ENCODE assay signal across 10 mouse cellular contexts in the genomic region with DNA sequence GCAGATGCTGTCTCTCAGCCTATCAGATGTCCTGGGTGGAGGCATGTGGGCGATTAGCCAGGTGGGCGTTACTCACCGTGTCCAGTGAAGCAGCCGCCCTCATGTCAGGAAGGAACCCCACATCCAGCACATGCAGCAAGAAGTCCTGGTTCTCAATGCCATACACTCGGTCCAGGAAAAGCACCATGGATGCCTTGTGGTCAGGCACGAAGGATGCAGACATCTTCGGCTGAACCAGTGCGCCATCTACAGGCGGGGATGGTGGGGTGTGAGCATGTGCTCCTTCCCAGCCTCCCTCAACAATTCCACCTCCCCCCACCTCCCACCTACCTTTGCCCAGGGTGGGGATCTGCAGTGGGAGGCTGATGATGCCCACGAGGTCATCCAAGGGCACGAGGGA. TPM values are rescaled to one million over a fixed set of nuclear protein-coding genes. Genes with fewer than 3 reads are reported as not detected.
DNase-seq lines count a peak whose midpoint lies in the region; ATAC-seq and TF ChIP-seq lines count a peak whose summit lies in the region.
"Had no signal": no experiment of that assay in that cellular context is flagged by ENCODE, and none has a peak within 500 bp of the region (broad histone marks: within the 10 kb centered on the region; RNA-seq: fewer than 3 reads in every experiment).

No protein-coding gene starts in this region.

- H3K9ac ChIP-seq in forebrain, embryonic 15.5 days (replicated peaks), result peak overlapping the region; percentile 54; the same call in 1 of the 2 replicates
- H3K9ac ChIP-seq: heart, embryonic 13.5 days; liver, embryonic 15.5 days had no signal

- TF ChIP-seq CTCF in testis, adult 2 months (IDR thresholded peaks at IDR 0.05; ENCODE audit: control insufficient read depth, insufficient read depth, insufficient replicate concordance, low read depth, low read length), result peak; percentile 47; the same call in 1 of the 2 replicates
- peak; percentile 63 for TF ChIP-seq CTCF in lung, adult 2 months (IDR thresholded peaks at IDR 0.05; ENCODE audit: insufficient read depth, low read length)

- no peak for TF ChIP-seq POLR2A in testis, adult 2 months (IDR thresholded peaks at IDR 0.05; ENCODE audit: control insufficient read depth, low read depth, low read length)
- no peak for TF ChIP-seq POLR2A in lung, adult 2 months (IDR thresholded peaks at IDR 0.05; ENCODE audit: borderline replicate concordance, extremely low read depth, low read depth, low read length)

- DNase-seq in cerebellum, postnatal 10 days, result peak; percentile 76 to 81
- no peak for DNase-seq in testis, postnatal 14 days (ENCODE audit: low spot score)
- peak; percentile 22 for DNase-seq in lung, adult 2 months
- peak; percentile 52 to 64 for DNase-seq in right cerebral cortex, postnatal 10 days (ENCODE audit: low spot score in 2 of 2)
- DNase-seq in urinary bladder, postnatal 4 days (ENCODE audit: low spot score in 2 of 2), result no peak

- no peaks in the 10 kb centered on the region for H3K27me3 ChIP-seq in testis, adult 2 months (ENCODE audit: control insufficient read depth, insufficient read depth, low read length)
- 0 out of 2 replicates have a peak, but pooled peaks cover under 1% of the 10 kb centered on the region for H3K27me3 ChIP-seq in forebrain, embryonic 15.5 days

- 29% methylated on average over 11 of the region's 11 CpGs for WGBS in forebrain, embryonic 15.5 days
- 38% methylated on average over 11 of the region's 11 CpGs for WGBS in lung, adult 2 months

- H3K4me2 ChIP-seq in forebrain, embryonic 15.5 days (replicated peaks), result peak overlapping the region; percentile 50
- H3K4me2 ChIP-seq: heart, embryonic 13.5 days; liver, embryonic 15.5 days had no signal

- H3K9me3 ChIP-seq in forebrain, embryonic 15.5 days, result no peaks in the 10 kb centered on the region
- H3K9me3 ChIP-seq: heart, embryonic 13.5 days; liver, embryonic 15.5 days had no signal

- peaks cover 12% of the 10 kb centered on the region for H3K4me1 ChIP-seq in testis, adult 2 months (ENCODE audit: control insufficient read depth, insufficient read depth, low read length)
- H3K4me1 ChIP-seq in forebrain, embryonic 15.5 days, result peaks cover 46% of the 10 kb centered on the region
- H3K4me1 ChIP-seq in lung, adult 2 months (ENCODE audit: control insufficient read depth, insufficient read depth, low read length), result no peaks in the 10 kb centered on the region

- no peak overlapping the region for H3K27ac ChIP-seq in testis, adult 2 months (ENCODE audit: control insufficient read depth, insufficient read depth, low read depth, low read length)
- H3K27ac ChIP-seq in forebrain, embryonic 15.5 days (replicated peaks), result peak overlapping the region; percentile 97
- H3K27ac ChIP-seq: heart, embryonic 13.5 days; liver, embryonic 15.5 days had no signal

- no peak for ATAC-seq in cerebellum, adult (ENCODE audit: insufficient number of reproducible peaks, low FRiP score, low TSS enrichment)
- ATAC-seq in forebrain, embryonic 15.5 days (replicated peaks), result no peak

- H3K36me3 ChIP-seq in testis, adult 2 months (ENCODE audit: control insufficient read depth, insufficient read depth, low read length), result no peaks in the 10 kb centered on the region
- no peaks in the 10 kb centered on the region for H3K36me3 ChIP-seq in forebrain, embryonic 15.5 days
- H3K36me3 ChIP-seq: heart, embryonic 13.5 days; liver, embryonic 15.5 days had no signal

- no peak overlapping the region for H3K4me3 ChIP-seq in testis, adult 2 months (ENCODE audit: control insufficient read depth, low read depth, low read length)
- H3K4me3 ChIP-seq in forebrain, embryonic 15.5 days, result peak overlapping the region; percentile 51
- no peak overlapping the region for H3K4me3 ChIP-seq in lung, adult 2 months (replicated peaks; ENCODE audit: extremely low read depth, low read depth, low read length)
- H3K4me3 ChIP-seq: heart, embryonic 13.5 days; liver, embryonic 15.5 days had no signal

RNA-seq across cellular contexts. Expression of gene Ryr1, which starts 52.3 kb away (rescaled TPM):
- 0.70 and 1.1 TPM in 2 replicates for polyA plus RNA-seq in testis, adult 2 months (2012; rRNA removed)
- 13.3 and 15.6 TPM in 2 replicates for polyA plus RNA-seq in forebrain, embryonic 15.5 days (2015; fragmentation: Nextera tagmentation; extraction: Ambion mirVana)
- polyA plus RNA-seq in lung, adult 2 months (2012; rRNA removed), result 0.10 and 10.9 TPM in 2 replicates

Comparison
In these comparisons a context has a peak if more than half of its experiments do, and no peak if none do; other contexts are left out.
1. DNase-seq: peak in cerebellum, postnatal 10 days (2 of 2), lung, adult 2 months (single experiment) and right cerebral cortex, postnatal 10 days (2 of 2); none in testis, postnatal 14 days (single experiment) and urinary bladder, postnatal 4 days (0 of 2).